Mouse (Mus musculus) splenic B cell, adult 2 months (primary cell): ENCODE data around the gene Otud3.

ENCODE experiments used
- DNase-seq: peaks from one replicate; pipeline ENCODE4 v3.0.0-alpha.2; 2011; ENCODE audit warnings: low read depth, low spot score
- H3K27me3 ChIP-seq: 2 replicates; pipeline ENCODE4 v1.6.1; 2012; ENCODE audit warnings: mild to moderate bottlenecking, low read length, moderate library complexity, mixed read lengths; ENCODE audit not compliant: control insufficient read depth, poor library complexity, insufficient read depth, severe bottlenecking
- H3K36me3 ChIP-seq: 2 replicates; pipeline ENCODE4 v1.6.1; 2012; ENCODE audit warnings: mild to moderate bottlenecking, low read length, moderate library complexity, mixed read lengths; ENCODE audit not compliant: control insufficient read depth, poor library complexity, insufficient read depth, severe bottlenecking

Gene Otud3

DNA sequence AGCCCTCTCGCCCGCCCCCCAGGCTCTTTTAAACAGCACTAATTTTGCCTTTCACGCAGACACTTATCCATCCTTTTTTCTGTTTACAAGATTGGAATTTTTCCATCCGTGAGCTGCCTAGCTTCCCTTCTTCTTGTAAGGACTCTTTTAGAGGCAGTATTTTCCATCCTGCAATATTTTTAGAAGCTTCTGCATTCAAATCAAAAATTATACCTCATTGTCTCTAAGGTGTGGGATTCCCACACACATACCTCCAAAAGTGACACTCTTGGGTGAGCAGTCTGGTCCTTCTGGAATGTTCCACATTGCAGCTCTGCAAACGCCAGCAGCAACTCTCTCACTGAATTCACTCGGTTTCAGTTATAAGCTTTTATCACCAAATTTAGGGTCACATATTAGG is 60.8 kb downstream of the Otud3 start:
- Histone ChIP-seq H3K36me3 (no peaks in the 10 kb centered on the region), H3K27me3 (no peaks in the 10 kb centered on the region)
- no peak for DNase-seq

DNA sequence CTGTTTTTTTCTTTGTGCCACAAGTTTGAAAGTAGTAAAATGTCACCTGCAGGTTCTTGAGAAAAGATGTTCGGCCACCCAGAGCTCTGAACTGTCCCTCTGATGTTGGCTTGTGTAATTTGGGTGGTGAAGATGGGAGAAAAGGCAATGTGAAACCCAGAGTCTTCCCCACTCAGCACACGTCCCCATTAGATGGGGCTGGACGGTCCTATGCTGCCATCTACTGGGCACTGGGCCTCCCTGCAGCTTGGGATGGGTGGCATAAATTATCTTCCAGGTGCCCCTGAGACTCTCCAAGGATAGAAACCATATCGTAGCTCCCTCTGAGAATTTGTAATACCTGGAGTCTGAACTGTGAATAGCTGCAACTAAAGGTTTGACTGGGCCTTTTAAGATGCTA is 62.3 kb downstream of the Otud3 start:
- H3K36me3 ChIP-seq = no peaks in the 10 kb centered on the region
- peak; percentile 70 for DNase-seq
- H3K27me3 ChIP-seq = no peaks in the 10 kb centered on the region
